Mouse (Mus musculus): Measurements from ENCODE around the gene Srpk1. TPM values are rescaled to one million over a fixed set of nuclear protein-coding genes. Genes with fewer than 3 reads are reported as not detected.

Gene Srpk1
- polyA plus RNA-seq, 1 experiment from 2014 or later = 30.2 TPM

DNA sequence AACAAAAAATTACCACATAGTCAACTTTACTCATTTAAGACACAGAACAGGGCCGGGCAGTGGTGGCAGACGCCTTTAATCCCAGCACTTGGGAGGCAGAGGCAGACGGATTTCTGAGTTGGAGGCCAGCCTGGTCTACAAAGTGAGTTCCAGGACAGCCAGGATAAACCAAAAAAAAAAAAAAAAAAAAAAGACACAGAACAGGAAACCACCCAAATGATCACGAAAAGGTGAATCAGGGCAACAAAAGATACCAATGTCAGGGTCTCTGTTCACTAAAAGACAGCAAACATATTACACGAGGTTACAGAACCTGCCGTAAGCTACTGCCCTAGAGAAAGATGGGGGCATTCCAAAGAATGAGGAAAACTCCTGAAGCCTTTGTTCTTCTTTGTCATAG lies 9.4 kb downstream of the Srpk1 start:
- no peak for ATAC-seq (ENCODE audit: insufficient read depth)
- Histone ChIP-seq H3K4me1 (replicated peaks) (peaks cover 38% of the 10 kb centered on the region), H3K9ac (no peak overlapping the region)

DNA sequence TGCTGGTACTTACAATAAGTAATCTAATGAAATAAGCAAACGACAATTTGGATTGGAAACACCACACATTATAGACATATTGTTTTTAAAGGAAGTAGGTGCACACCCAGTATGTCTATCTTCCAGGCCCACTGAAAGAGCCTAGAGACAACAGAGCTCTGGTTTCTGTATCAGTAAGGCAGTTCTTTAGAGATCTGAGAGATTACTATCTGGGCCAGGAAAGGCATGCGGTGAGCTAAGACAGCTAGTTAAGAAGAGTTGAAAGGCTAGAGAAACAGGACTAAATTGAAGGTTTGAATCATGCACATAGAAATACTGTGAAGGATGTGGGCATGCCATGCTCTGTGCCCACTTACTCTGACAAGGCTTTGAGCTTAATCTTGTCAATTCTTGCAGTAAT lies 9.9 kb downstream of the Srpk1 start:
- H3K9ac ChIP-seq = no peak overlapping the region
- no peaks in the 10 kb centered on the region for H3K9me3 ChIP-seq (replicated peaks)
- H3K4me3 ChIP-seq (replicated peaks) = no peak overlapping the region
- H3K27ac ChIP-seq (replicated peaks) = no peak overlapping the region
- no peak overlapping the region for H3K4me2 ChIP-seq
- WGBS (ENCODE audit: insufficient replicate concordance) = 35% methylated on average over 2 of the region's 2 CpGs
- peaks cover 33% of the 10 kb centered on the region for H3K4me1 ChIP-seq (replicated peaks)
- peaks cover 21% of the 10 kb centered on the region for H3K36me3 ChIP-seq (replicated peaks)
- no peaks in the 10 kb centered on the region for H3K27me3 ChIP-seq
- ATAC-seq (ENCODE audit: insufficient read depth) = no peak

More for the DNA sequence above, 9.4 kb downstream of the Srpk1 start:
- no peaks in the 10 kb centered on the region for H3K27me3 ChIP-seq
- H3K27ac ChIP-seq (replicated peaks) = no peak overlapping the region
- peaks cover 17% of the 10 kb centered on the region for H3K36me3 ChIP-seq (replicated peaks)
- H3K9me3 ChIP-seq (replicated peaks) = no peaks in the 10 kb centered on the region
- H3K4me3 ChIP-seq (replicated peaks) = no peak overlapping the region
- H3K4me2 ChIP-seq = no peak overlapping the region
- 59% methylated on average over 6 of the region's 6 CpGs for WGBS (ENCODE audit: insufficient replicate concordance)

DNA sequence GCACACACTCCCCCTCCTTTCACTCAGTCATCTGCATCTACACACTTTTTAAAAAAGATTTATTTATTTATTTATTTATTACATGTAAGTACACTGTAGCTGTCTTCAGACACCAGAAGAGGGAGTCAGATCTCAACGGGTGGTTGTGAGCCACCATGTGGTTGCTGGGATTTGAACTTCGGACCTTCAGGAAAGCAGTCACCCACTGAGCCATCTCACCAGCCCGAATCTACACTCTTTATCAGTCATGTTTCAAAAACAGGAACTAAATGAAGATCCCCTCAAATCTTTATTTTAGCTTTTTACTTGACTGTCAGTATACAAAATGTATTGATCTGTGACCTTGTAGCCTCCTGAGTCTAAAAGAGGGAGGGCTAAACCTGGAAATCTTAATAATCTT lies 13.0 kb downstream of the Srpk1 start:
- H3K4me3 ChIP-seq (replicated peaks) = no peak overlapping the region
- 36% methylated on average over 3 of the region's 3 CpGs for WGBS (ENCODE audit: insufficient replicate concordance)
- H3K4me2 ChIP-seq = no peak overlapping the region
- H3K4me1 ChIP-seq (replicated peaks) = peaks cover 16% of the 10 kb centered on the region
- ATAC-seq (ENCODE audit: insufficient read depth) = no peak
- peaks cover 40% of the 10 kb centered on the region for H3K36me3 ChIP-seq (replicated peaks)
- no peak overlapping the region for H3K9ac ChIP-seq
- H3K27ac ChIP-seq (replicated peaks) = no peak overlapping the region
- no peaks in the 10 kb centered on the region for H3K27me3 ChIP-seq
- H3K9me3 ChIP-seq (replicated peaks) = no peaks in the 10 kb centered on the region

DNA sequence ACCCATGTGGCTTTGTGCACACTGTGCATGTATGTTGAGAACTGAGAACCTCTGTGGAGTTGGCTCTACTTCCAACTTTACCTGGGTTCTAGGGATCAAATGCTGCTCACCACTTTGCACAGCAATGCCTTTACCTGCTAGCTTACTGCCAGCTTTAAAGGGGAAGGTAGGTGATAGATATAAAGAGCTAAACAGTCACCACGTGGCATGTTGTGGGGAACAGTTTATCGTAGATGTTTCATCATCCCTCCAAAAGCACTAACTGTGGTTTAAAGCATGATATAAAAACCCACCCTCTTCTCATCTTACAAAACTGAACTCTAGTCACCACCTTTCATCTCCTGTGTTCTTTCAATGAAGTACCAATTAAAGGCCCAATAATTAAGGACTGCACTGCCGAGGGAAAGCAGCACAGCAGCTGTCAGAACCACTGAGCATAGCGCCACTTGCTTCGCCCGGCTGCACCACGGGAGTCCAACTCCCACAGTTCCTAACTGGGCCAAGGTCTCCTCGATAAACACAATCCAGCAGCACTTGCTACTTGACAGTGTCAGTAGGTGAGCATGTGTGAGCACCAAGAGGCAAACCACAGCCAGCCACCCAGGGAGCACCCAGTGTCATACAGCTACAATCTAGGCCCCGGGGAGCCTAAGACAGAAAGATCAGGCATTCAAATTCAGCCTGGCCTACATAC lies 20.8 kb downstream of the Srpk1 start:
- Histone ChIP-seq H3K4me1 (replicated peaks) (no peaks in the 10 kb centered on the region), H3K27me3 (no peaks in the 10 kb centered on the region), H3K4me3 (replicated peaks) (no peak overlapping the region), H3K27ac (replicated peaks) (no peak overlapping the region), H3K4me2 (no peak overlapping the region), H3K9ac (no peak overlapping the region), H3K36me3 (replicated peaks) (peaks cover 92% of the 10 kb centered on the region), H3K9me3 (replicated peaks) (no peaks in the 10 kb centered on the region)
- WGBS (ENCODE audit: insufficient replicate concordance) = 81% methylated on average over 9 of the region's 9 CpGs
- no peak for ATAC-seq (ENCODE audit: insufficient read depth)

DNA sequence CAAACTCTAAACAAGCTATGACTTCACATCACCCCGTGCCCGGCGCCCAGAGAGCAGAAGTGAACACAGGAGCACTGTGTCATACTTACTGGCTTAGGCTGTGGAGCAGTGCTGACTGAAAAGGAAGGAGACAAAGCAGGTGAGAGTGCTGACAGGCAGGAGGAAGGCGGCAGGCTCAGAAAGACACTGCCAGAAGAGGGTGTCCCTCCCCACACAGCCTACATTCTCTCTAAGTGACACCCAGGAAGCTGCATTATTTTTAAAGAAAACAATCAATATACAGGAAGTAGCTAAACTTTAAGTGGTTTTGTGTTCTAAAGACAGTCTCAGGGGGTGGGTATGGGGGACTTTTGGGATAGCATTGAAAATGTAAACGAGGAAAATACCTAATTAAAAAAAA lies 21.7 kb downstream of the Srpk1 start:
- H3K27ac ChIP-seq (replicated peaks) = no peak overlapping the region
- no peak for ATAC-seq (ENCODE audit: insufficient read depth)
- H3K4me2 ChIP-seq = no peak overlapping the region
- no peak overlapping the region for H3K4me3 ChIP-seq (replicated peaks)
- peaks cover 92% of the 10 kb centered on the region for H3K36me3 ChIP-seq (replicated peaks)
- 72% methylated on average over 5 of the region's 5 CpGs for WGBS (ENCODE audit: insufficient replicate concordance)
- no peak overlapping the region for H3K9ac ChIP-seq
- no peaks in the 10 kb centered on the region for H3K4me1 ChIP-seq (replicated peaks)
- no peaks in the 10 kb centered on the region for H3K27me3 ChIP-seq
- no peaks in the 10 kb centered on the region for H3K9me3 ChIP-seq (replicated peaks)

DNA sequence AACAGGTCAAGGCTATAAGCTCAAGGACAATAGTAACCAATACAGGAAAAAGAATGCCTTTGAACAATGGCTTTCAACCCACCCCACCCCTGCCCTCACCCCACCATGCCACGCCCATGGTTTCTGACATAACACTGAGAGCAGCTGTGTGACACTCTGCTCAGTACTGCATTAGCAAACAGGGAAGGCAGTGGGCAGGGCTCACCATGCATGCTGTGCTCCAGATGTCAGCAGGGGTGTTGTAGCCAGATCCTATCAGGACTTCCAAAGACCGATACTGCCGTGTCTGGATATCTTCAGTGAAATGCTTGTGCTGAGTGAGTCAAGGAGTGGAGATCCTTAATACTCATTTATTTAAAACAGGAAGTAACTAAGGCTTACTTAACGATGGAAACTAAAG lies 28.5 kb downstream of the Srpk1 start:
- no peak overlapping the region for H3K9ac ChIP-seq
- H3K27ac ChIP-seq (replicated peaks) = no peak overlapping the region
- no peaks in the 10 kb centered on the region for H3K27me3 ChIP-seq
- no peaks in the 10 kb centered on the region for H3K9me3 ChIP-seq (replicated peaks)
- no peak overlapping the region for H3K4me2 ChIP-seq
- ATAC-seq (ENCODE audit: insufficient read depth) = no peak
- no peak overlapping the region for H3K4me3 ChIP-seq (replicated peaks)
- H3K4me1 ChIP-seq (replicated peaks) = no peaks in the 10 kb centered on the region
- 50% methylated on average over 4 of the region's 4 CpGs for WGBS (ENCODE audit: insufficient replicate concordance)
- H3K36me3 ChIP-seq (replicated peaks) = peaks cover 77% of the 10 kb centered on the region

DNA sequence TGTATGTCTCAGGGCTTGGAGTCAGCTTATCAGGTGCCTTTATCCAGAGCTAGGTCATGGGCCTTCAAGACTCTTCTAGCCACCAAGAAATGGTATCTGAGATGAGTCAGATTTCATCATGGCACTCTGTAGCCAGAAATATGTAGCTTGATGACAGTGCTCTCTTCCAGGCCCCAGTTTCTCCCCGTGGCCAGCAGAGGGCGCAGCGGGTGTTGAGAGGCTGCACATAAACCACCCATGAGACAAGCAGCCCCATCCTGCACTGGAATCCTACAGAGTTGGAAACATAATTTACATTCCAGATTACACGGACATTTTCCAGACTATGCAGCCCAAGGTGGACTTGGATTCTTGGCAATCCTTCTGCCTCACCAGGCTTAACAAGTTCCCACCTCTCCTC lies 29.5 kb downstream of the Srpk1 start:
- H3K27ac ChIP-seq (replicated peaks) = no peak overlapping the region
- WGBS (ENCODE audit: insufficient replicate concordance) = 19% methylated on average over 4 of the region's 4 CpGs
- no peak overlapping the region for H3K4me3 ChIP-seq (replicated peaks)
- ATAC-seq (ENCODE audit: insufficient read depth) = no peak
- no peak overlapping the region for H3K4me2 ChIP-seq
- H3K36me3 ChIP-seq (replicated peaks) = peaks cover 79% of the 10 kb centered on the region
- no peaks in the 10 kb centered on the region for H3K27me3 ChIP-seq
- H3K4me1 ChIP-seq (replicated peaks) = no peaks in the 10 kb centered on the region
- H3K9me3 ChIP-seq (replicated peaks) = no peaks in the 10 kb centered on the region
- no peak overlapping the region for H3K9ac ChIP-seq

DNA sequence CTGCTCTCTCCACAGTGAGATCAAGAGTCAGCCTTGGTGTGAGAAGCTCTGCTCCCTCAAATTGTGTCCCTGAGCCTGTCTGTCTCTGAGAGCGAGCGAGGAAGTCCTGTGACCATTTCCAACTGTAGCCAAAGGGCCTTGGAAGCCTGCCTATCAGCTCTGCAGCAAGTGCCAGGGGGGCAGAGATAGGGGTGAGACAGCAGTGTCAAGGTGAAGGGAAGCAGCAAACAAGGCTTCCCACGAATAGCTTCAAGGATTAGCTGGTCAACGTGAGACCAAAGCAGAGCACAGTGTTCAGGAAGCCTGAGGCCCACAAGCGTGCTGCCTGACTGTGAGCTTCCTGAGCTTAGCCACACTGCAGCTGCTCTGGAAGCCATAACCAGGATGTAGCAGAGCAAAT lies 31.0 kb downstream of the Srpk1 start:
- Histone ChIP-seq H3K9ac (no peak overlapping the region), H3K27ac (replicated peaks) (no peak overlapping the region), H3K4me2 (no peak overlapping the region), H3K36me3 (replicated peaks) (peaks cover 68% of the 10 kb centered on the region), H3K4me3 (replicated peaks) (no peak overlapping the region), H3K27me3 (no peaks in the 10 kb centered on the region), H3K4me1 (replicated peaks) (no peaks in the 10 kb centered on the region), H3K9me3 (replicated peaks) (no peaks in the 10 kb centered on the region)
- 51% methylated on average over 5 of the region's 5 CpGs for WGBS (ENCODE audit: insufficient replicate concordance)
- ATAC-seq (ENCODE audit: insufficient read depth) = no peak

DNA sequence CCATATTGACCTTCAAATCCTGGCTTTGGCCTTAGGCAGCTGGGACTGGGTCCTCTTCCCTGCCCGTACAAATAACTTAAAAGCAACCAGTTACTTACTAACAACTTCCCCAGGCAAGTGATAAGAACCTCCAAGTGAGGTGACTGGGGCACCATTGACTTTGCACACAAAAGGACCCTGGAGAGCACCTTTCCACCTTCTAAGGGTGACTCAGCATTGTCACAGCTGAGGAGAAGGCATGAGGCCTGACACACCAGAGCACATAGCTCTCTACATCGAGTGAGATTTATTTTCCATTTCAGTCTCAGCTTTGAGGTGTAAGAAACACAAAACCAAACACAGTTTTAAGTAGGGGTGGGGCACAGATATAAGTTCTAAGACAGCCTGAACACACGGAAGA lies 31.9 kb downstream of the Srpk1 start:
- H3K36me3 ChIP-seq (replicated peaks) = peaks cover 60% of the 10 kb centered on the region
- H3K4me3 ChIP-seq (replicated peaks) = no peak overlapping the region
- H3K4me2 ChIP-seq = no peak overlapping the region
- WGBS (ENCODE audit: insufficient replicate concordance) = 63% methylated on average over 3 of the region's 3 CpGs
- no peak overlapping the region for H3K27ac ChIP-seq (replicated peaks)
- no peaks in the 10 kb centered on the region for H3K9me3 ChIP-seq (replicated peaks)
- ATAC-seq (ENCODE audit: insufficient read depth) = no peak
- no peaks in the 10 kb centered on the region for H3K27me3 ChIP-seq
- no peak overlapping the region for H3K9ac ChIP-seq
- H3K4me1 ChIP-seq (replicated peaks) = no peaks in the 10 kb centered on the region

DNA sequence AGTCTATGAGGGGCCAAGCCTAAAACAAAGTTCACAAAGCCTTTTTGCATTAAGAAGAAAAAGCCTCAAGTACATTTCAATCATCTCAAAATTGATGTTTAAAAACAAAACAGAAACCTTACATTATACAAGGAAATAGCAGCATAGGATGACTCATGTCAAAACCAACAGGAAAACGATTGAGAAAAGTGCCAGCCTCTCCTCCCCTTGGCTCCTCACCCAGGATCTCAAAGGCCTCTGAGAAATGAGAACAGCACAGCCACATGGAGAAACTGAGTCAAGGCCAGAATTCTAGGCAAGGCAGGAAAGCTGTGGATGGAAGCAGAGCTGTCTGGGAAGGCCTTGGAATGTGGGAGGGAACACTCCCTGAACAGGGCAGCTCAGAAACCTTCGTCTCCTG lies 33.9 kb downstream of the Srpk1 start:
- no peak overlapping the region for H3K4me2 ChIP-seq
- no peak overlapping the region for H3K27ac ChIP-seq (replicated peaks)
- ATAC-seq (ENCODE audit: insufficient read depth) = no peak
- H3K9ac ChIP-seq = no peak overlapping the region
- no peak overlapping the region for H3K4me3 ChIP-seq (replicated peaks)
- H3K36me3 ChIP-seq (replicated peaks) = peaks cover 55% of the 10 kb centered on the region
- H3K4me1 ChIP-seq (replicated peaks) = no peaks in the 10 kb centered on the region
- 75% methylated on average over 2 of the region's 2 CpGs for WGBS (ENCODE audit: insufficient replicate concordance)
- no peaks in the 10 kb centered on the region for H3K27me3 ChIP-seq
- H3K9me3 ChIP-seq (replicated peaks) = no peaks in the 10 kb centered on the region

DNA sequence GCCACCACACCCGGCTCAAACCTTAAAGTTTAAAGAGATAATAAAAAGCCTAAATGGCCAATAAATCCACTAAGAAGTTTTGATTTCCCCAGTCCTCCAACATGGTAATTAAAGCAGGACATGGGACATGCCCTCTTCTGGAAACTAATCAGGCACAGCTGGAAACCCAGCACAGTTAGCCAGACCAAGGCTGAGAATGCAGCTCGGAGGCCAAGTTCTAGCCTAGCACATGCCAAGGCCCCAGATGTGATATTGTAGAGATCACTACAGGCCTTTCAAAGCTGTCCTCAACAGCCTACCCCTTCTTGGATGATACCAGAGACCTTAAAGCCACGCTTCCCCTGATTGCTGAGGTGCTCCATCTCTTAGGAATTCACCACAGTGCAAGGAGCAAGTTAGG lies 36.0 kb downstream of the Srpk1 start:
- Histone ChIP-seq H3K9ac (no peak overlapping the region), H3K27me3 (no peaks in the 10 kb centered on the region), H3K4me1 (replicated peaks) (no peaks in the 10 kb centered on the region), H3K4me2 (no peak overlapping the region), H3K4me3 (replicated peaks) (no peak overlapping the region), H3K27ac (replicated peaks) (no peak overlapping the region), H3K36me3 (replicated peaks) (peaks cover 35% of the 10 kb centered on the region), H3K9me3 (replicated peaks) (no peaks in the 10 kb centered on the region)
- 63% methylated on average over 3 of the region's 3 CpGs for WGBS (ENCODE audit: insufficient replicate concordance)
- no peak for ATAC-seq (ENCODE audit: insufficient read depth)

DNA sequence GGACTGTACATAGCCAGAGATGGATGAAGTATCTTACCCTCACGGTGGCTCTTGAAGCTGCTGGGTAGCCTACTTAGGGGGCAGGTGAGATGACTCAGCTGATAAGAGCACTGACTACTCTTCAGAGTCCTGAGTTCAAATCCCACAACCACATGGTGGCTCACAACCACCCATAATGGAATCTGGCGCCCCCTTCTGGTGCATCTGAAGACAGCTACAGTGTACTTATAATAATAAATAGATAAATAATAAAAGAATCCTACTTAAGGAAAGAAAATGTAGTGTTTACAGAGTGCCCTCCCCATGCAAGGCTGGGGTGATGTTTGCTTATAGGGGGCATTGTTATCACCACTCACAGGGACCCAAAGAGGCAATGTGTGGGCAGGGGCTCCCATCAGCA lies 41.5 kb downstream of the Srpk1 start:
- 42% methylated on average over 2 of the region's 2 CpGs for WGBS (ENCODE audit: insufficient replicate concordance)

More for the DNA sequence above, 41.5 kb downstream of the Srpk1 start:
- ATAC-seq (ENCODE audit: insufficient read depth) = no peak
- Histone ChIP-seq H3K27ac (replicated peaks) (no peak overlapping the region), H3K4me2 (no peak overlapping the region), H3K27me3 (peaks cover under 1% of the 10 kb centered on the region; the same call in 1 of the 2 replicates), H3K4me1 (replicated peaks) (no peaks in the 10 kb centered on the region), H3K36me3 (replicated peaks) (no peaks in the 10 kb centered on the region), H3K9me3 (replicated peaks) (no peaks in the 10 kb centered on the region), H3K9ac (no peak overlapping the region), H3K4me3 (replicated peaks) (no peak overlapping the region)

Measured in liver, embryonic 15.5 days (tissue).